Comparison of ENCODE assay signal across 11 mouse cellular contexts in the genomic region with DNA sequence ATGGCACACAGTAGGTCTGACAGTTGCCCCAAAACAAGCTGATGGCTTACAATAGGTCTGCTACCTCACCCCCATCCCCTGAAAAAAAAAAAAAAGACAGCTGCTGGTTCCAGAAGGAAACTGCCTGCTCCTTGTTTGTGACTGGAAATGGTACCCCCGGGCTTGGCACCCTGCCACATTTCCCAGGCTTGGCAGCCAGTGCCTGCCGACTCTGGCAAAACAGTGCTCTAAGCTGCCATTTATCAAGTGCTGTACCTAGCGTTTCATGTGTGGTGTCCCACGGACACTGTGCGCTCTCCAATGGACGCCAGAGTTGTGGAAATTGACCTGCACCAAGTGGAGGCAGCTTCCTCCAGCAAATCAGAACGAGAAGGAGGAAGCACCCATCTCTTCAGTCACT. TPM values are rescaled to one million over a fixed set of nuclear protein-coding genes. Genes with fewer than 3 reads are reported as not detected.
DNase-seq lines count a peak whose midpoint lies in the region; ATAC-seq and TF ChIP-seq lines count a peak whose summit lies in the region.
"Had no signal": no experiment of that assay in that cellular context is flagged by ENCODE, and none has a peak within 500 bp of the region (broad histone marks: within the 10 kb centered on the region; RNA-seq: fewer than 3 reads in every experiment).

No protein-coding gene starts in this region.

- no peak for TF ChIP-seq POLR2A in heart, adult 2 months (IDR thresholded peaks at IDR 0.05; ENCODE audit: insufficient read depth, low read depth, low read length)

- no peak overlapping the region for H3K9ac ChIP-seq in kidney, embryonic 14.5 days (ENCODE audit: low read depth, low read length)
- H3K9ac ChIP-seq in hindbrain, embryonic 14.5 days, result no peak overlapping the region
- no peak overlapping the region for H3K9ac ChIP-seq in heart, adult 2 months (ENCODE audit: low read depth, low read length)
- H3K9ac ChIP-seq: embryonic facial prominence, embryonic 15.5 days; limb, embryonic 12.5 days had no signal

- intact Hi-C loops in left cerebral cortex, postnatal 36 days (cut with DNase I), result no loop called here
- intact Hi-C loops in heart, adult 2 months (cut with DNase I), result no loop called here

- no peak overlapping the region for H3K27ac ChIP-seq in kidney, embryonic 14.5 days (ENCODE audit: low read depth, low read length)
- peak overlapping the region; percentile 30; the same call in 1 of the 2 replicates for H3K27ac ChIP-seq in hindbrain, embryonic 14.5 days
- H3K27ac ChIP-seq in heart, adult 2 months, result no peak overlapping the region
- H3K27ac ChIP-seq: embryonic facial prominence, embryonic 15.5 days; limb, embryonic 12.5 days had no signal

- WGBS in kidney, embryonic 14.5 days, result 44% methylated on average over 7 of the region's 7 CpGs
- 34% methylated on average over 7 of the region's 7 CpGs for WGBS in hindbrain, embryonic 14.5 days
- 35% methylated on average over 7 of the region's 7 CpGs for WGBS in heart, adult 2 months

- no peak for TF ChIP-seq CTCF in heart, adult 2 months (IDR thresholded peaks at IDR 0.05)

- peaks cover 6% of the 10 kb centered on the region for H3K4me1 ChIP-seq in kidney, embryonic 14.5 days (ENCODE audit: control insufficient read depth, insufficient read depth, low read length)
- H3K4me1 ChIP-seq in hindbrain, embryonic 14.5 days (replicated peaks; ENCODE audit: control insufficient read depth, insufficient read depth, low read length), result peaks cover 30% of the 10 kb centered on the region
- H3K4me1 ChIP-seq in heart, adult 2 months (ENCODE audit: control insufficient read depth, insufficient read depth, low read length), result no peaks in the 10 kb centered on the region

- H3K36me3 ChIP-seq in kidney, embryonic 14.5 days (ENCODE audit: control insufficient read depth, insufficient read depth, low read length), result no peaks in the 10 kb centered on the region
- no peaks in the 10 kb centered on the region for H3K36me3 ChIP-seq in hindbrain, embryonic 14.5 days (replicated peaks; ENCODE audit: control insufficient read depth, insufficient read depth)
- H3K36me3 ChIP-seq in heart, adult 2 months (ENCODE audit: control insufficient read depth, insufficient read depth, low read length), result no peaks in the 10 kb centered on the region
- H3K36me3 ChIP-seq: embryonic facial prominence, embryonic 15.5 days; G1E; limb, embryonic 12.5 days had no signal

- peak; percentile 67 for DNase-seq in kidney, adult 18-20 months
- DNase-seq in brain, embryonic 18.5 days (ENCODE audit: low read depth, low spot score), result peak; percentile 64
- DNase-seq in hindbrain, embryonic 14.5 days (ENCODE audit: low spot score), result peak; percentile 88
- peak; percentile 42 to 44 for DNase-seq in left cerebral cortex, postnatal 36 days (ENCODE audit: low spot score in 2 of 2)
- no peak for DNase-seq in gastrocnemius, postnatal 4 days (ENCODE audit: low spot score in 2 of 2)
- DNase-seq in heart, adult 2 months, result no peak

- H3K4me3 ChIP-seq in kidney, embryonic 14.5 days (ENCODE audit: low read length), result no peak overlapping the region
- H3K4me3 ChIP-seq in hindbrain, embryonic 14.5 days (replicated peaks; ENCODE audit: low read length), result no peak overlapping the region
- H3K4me3 ChIP-seq in heart, adult 2 months, result no peak overlapping the region
- H3K4me3 ChIP-seq: embryonic facial prominence, embryonic 15.5 days; limb, embryonic 12.5 days had no signal

- TF ChIP-seq EP300 in heart, adult 2 months (IDR thresholded peaks at IDR 0.05; ENCODE audit: insufficient read depth, low read depth, low read length), result no peak

- no peak overlapping the region for H3K4me2 ChIP-seq in kidney, embryonic 14.5 days (replicated peaks; ENCODE audit: low read depth, low read length)
- 0 out of 2 replicates have a peak overlapping the region, but pooled peaks have one; percentile 7 for H3K4me2 ChIP-seq in hindbrain, embryonic 14.5 days (replicated peaks)
- H3K4me2 ChIP-seq: embryonic facial prominence, embryonic 15.5 days; limb, embryonic 12.5 days had no signal

- 0 out of 2 replicates have a peak, but pooled peaks cover 4% of the 10 kb centered on the region for H3K27me3 ChIP-seq in kidney, embryonic 14.5 days (ENCODE audit: control insufficient read depth, insufficient read depth, low read length)
- no peaks in the 10 kb centered on the region for H3K27me3 ChIP-seq in hindbrain, embryonic 14.5 days (ENCODE audit: control insufficient read depth, insufficient read depth, low read length)
- peaks cover 5% of the 10 kb centered on the region for H3K27me3 ChIP-seq in heart, adult 2 months (ENCODE audit: control insufficient read depth, insufficient read depth, low read length)

- no peaks in the 10 kb centered on the region for H3K9me3 ChIP-seq in kidney, embryonic 14.5 days (ENCODE audit: control insufficient read depth, low read length)
- no peaks in the 10 kb centered on the region for H3K9me3 ChIP-seq in hindbrain, embryonic 14.5 days (ENCODE audit: control insufficient read depth, low read length)
- H3K9me3 ChIP-seq: embryonic facial prominence, embryonic 15.5 days; G1E; limb, embryonic 12.5 days had no signal

- ATAC-seq in kidney, embryonic 14.5 days (ENCODE audit: low FRiP score, low TSS enrichment), result no peak
- no peak for ATAC-seq in hindbrain, embryonic 14.5 days (ENCODE audit: low FRiP score)
- ATAC-seq in megakaryocyte progenitor cell, adult 5-6 weeks (replicated peaks; ENCODE audit: poor library complexity), result no peak

- no peaks in the 10 kb centered on the region for H3K79me2 ChIP-seq in heart, adult 2 months (replicated peaks; ENCODE audit: control insufficient read depth, insufficient read depth, low read length)

RNA-seq across cellular contexts. Expression of a gene that starts 17.5 kb away (rescaled TPM):
- 0.09 TPM in 1 of 2 replicates, not detected in the other for polyA plus RNA-seq in kidney, embryonic 14.5 days (2014; fragmentation: Nextera tagmentation; extraction: Ambion mirVana)
- not detected in 2 replicates for polyA plus RNA-seq in hindbrain, embryonic 14.5 days (2014; fragmentation: Nextera tagmentation; extraction: Ambion mirVana)
- not detected for total RNA-seq in left cerebral cortex, postnatal 36 days (2021)
- total RNA-seq in megakaryocyte progenitor cell, adult 5-6 weeks (2015), result not detected in 2 replicates
- not detected in 2 replicates for total RNA-seq in megakaryocyte progenitor cell, adult 5-6 weeks (2017)
- not detected for total RNA-seq in gastrocnemius, postnatal 4 days (2021)
- not detected for total RNA-seq in heart, adult 2 months (2021)
- 0.04 TPM in 1 of 2 replicates, not detected in the other for polyA plus RNA-seq in heart, adult 2 months (2012; rRNA removed)
- polyA plus RNA-seq: G1E had no signal

RNA-seq across cellular contexts. Expression of a gene that starts 17.9 kb away (rescaled TPM):
- polyA plus RNA-seq in kidney, embryonic 14.5 days (2014; fragmentation: Nextera tagmentation; extraction: Ambion mirVana), result 1.1 TPM in 2 replicates
- polyA plus RNA-seq in hindbrain, embryonic 14.5 days (2014; fragmentation: Nextera tagmentation; extraction: Ambion mirVana), result 5.0 and 5.6 TPM in 2 replicates
- total RNA-seq in left cerebral cortex, postnatal 36 days (2021), result 1 to 10 TPM; 8.4 to 8.7 TPM
- total RNA-seq in megakaryocyte progenitor cell, adult 5-6 weeks (2015), result not detected in 2 replicates
- total RNA-seq in megakaryocyte progenitor cell, adult 5-6 weeks (2017), result not detected in 2 replicates
- under 1 TPM in 1 of 2 experiments, not detected in 1; 0.05 TPM for total RNA-seq in gastrocnemius, postnatal 4 days (2021)
- total RNA-seq in heart, adult 2 months (2021), result not detected
- not detected in 2 replicates for polyA plus RNA-seq in heart, adult 2 months (2012; rRNA removed)
- polyA plus RNA-seq: G1E had no signal

RNA-seq across cellular contexts. Expression of a gene that starts 59.2 kb away (rescaled TPM):
- polyA plus RNA-seq in kidney, embryonic 14.5 days (2014; fragmentation: Nextera tagmentation; extraction: Ambion mirVana), result 2.0 and 3.6 TPM in 2 replicates
- 4.9 and 6.1 TPM in 2 replicates for polyA plus RNA-seq in hindbrain, embryonic 14.5 days (2014; fragmentation: Nextera tagmentation; extraction: Ambion mirVana)
- total RNA-seq in left cerebral cortex, postnatal 36 days (2021), result 1 to 10 TPM; 6.8 to 9.6 TPM
- total RNA-seq in megakaryocyte progenitor cell, adult 5-6 weeks (2015), result not detected in 2 replicates
- total RNA-seq in megakaryocyte progenitor cell, adult 5-6 weeks (2017), result not detected in 2 replicates
- total RNA-seq in gastrocnemius, postnatal 4 days (2021), result under 1 TPM; 0.12 to 0.13 TPM
- under 1 TPM; 0.36 to 0.57 TPM for total RNA-seq in heart, adult 2 months (2021)
- 1.2 and 2.3 TPM in 2 replicates for polyA plus RNA-seq in heart, adult 2 months (2012; rRNA removed)
- total RNA-seq: G1E had no signal
- polyA plus RNA-seq: G1E had no signal

Comparison
In these comparisons a context has a peak if more than half of its experiments do, and no peak if none do; other contexts are left out.
1. DNase-seq: peak in kidney, adult 18-20 months (single experiment), brain, embryonic 18.5 days (single experiment), hindbrain, embryonic 14.5 days (single experiment) and left cerebral cortex, postnatal 36 days (2 of 2); none in gastrocnemius, postnatal 4 days (0 of 2) and heart, adult 2 months (0 of 2).
2. RNA of a gene that starts 17.9 kb away (total RNA-seq): 8.4 to 8.7 TPM in left cerebral cortex, postnatal 36 days; 0.05 TPM in gastrocnemius, postnatal 4 days, not detected in megakaryocyte progenitor cell, adult 5-6 weeks and not detected in heart, adult 2 months; every median in the first group is over 4 times any median in the second.
3. RNA of a gene that starts 59.2 kb away (total RNA-seq): 6.8 to 9.6 TPM in left cerebral cortex, postnatal 36 days; 0.36 to 0.57 TPM in heart, adult 2 months, 0.12 to 0.13 TPM in gastrocnemius, postnatal 4 days and not detected in megakaryocyte progenitor cell, adult 5-6 weeks; every median in the first group is over 4 times any median in the second.